Mouse (Mus musculus) lung, postnatal 14 days (tissue): Measurements from ENCODE around the gene Mlc1.

Source experiments
- DNase-seq: peaks from one replicate; pipeline ENCODE4 v3.0.0; 2021

The Mlc1 gene

GRCm38 (mm10) chr15:88978281-88979137, at the start of gene Mlc1:
Mlc1 (minus strand) TSS chr15:88979007.
- DNase-seq, result peak; percentile 53

- DNase-seq, result no peak
Observed at GRCm38 (mm10) chr15:89020492-89020891, 41.7 kb upstream of the Mlc1 start.

- no peak for DNase-seq
Observed at GRCm38 (mm10) chr15:89020085-89020484, 41.3 kb upstream of the Mlc1 start.

GRCm38 (mm10) chr15:89016722-89017121, 37.9 kb upstream of the Mlc1 start:
- DNase-seq, result no peak

- DNase-seq, result no peak
Observed at GRCm38 (mm10) chr15:89007781-89008180, 29.0 kb upstream of the Mlc1 start.

GRCm38 (mm10) chr15:89007002-89007401, 28.2 kb upstream of the Mlc1 start:
- no peak for DNase-seq

- no peak for DNase-seq
Observed at GRCm38 (mm10) chr15:89001245-89001644, 22.4 kb upstream of the Mlc1 start.

- no peak for DNase-seq
Observed at GRCm38 (mm10) chr15:89000367-89000766, 21.6 kb upstream of the Mlc1 start.

- peak; percentile 6 for DNase-seq
Observed at GRCm38 (mm10) chr15:88999124-88999523, 20.3 kb upstream of the Mlc1 start.

GRCm38 (mm10) chr15:88998636-88999035, 19.8 kb upstream of the Mlc1 start:
- no peak for DNase-seq

GRCm38 (mm10) chr15:88989236-88989635, 10.4 kb upstream of the Mlc1 start:
- DNase-seq, result peak; percentile 18

GRCm38 (mm10) chr15:88982534-88983079, 3.8 kb upstream of the Mlc1 start, which contains the start of gene Mov10l1:
Mov10l1 (plus strand) TSS chr15:88982909.
- no peak for DNase-seq

GRCm38 (mm10) chr15:88979138-88979446, 285 bp upstream of the Mlc1 start:
- no peak for DNase-seq

GRCm38 (mm10) chr15:88972300-88972699, 6.5 kb downstream of the Mlc1 start:
- no peak for DNase-seq

GRCm38 (mm10) chr15:88964070-88964578, 14.7 kb downstream of the Mlc1 start:
- no peak for DNase-seq

- DNase-seq, result no peak
Observed at GRCm38 (mm10) chr15:88957522-88957921, 21.3 kb downstream of the Mlc1 start.

- DNase-seq, result no peak
Observed at GRCm38 (mm10) chr15:88955342-88955741, 23.5 kb downstream of the Mlc1 start.

GRCm38 (mm10) chr15:88954368-88955072, 24.3 kb downstream of the Mlc1 start, which contains the start of gene Ttll8:
Ttll8 (minus strand) TSS chr15:88954418.
- DNase-seq, result peak; percentile 27

- DNase-seq, result no peak
Observed at GRCm38 (mm10) chr15:88951246-88951645, 27.6 kb downstream of the Mlc1 start.

- no peak for DNase-seq
Observed at GRCm38 (mm10) chr15:88946851-88947250, 32.0 kb downstream of the Mlc1 start.

- DNase-seq, result peak; percentile 15
Observed at GRCm38 (mm10) chr15:88943896-88944551, 34.8 kb downstream of the Mlc1 start.

GRCm38 (mm10) chr15:88942783-88943182, 36.0 kb downstream of the Mlc1 start:
- DNase-seq, result no peak

GRCm38 (mm10) chr15:88937291-88937650, 41.5 kb downstream of the Mlc1 start:
- DNase-seq, result no peak
